ENCODE assay signal across 8 mouse cellular contexts in genomic region chr4:106281492-106282122, GRCm38 (mm10). TPM values are rescaled to one million over a fixed set of nuclear protein-coding genes. Genes with fewer than 3 reads are reported as not detected.
DNase-seq lines count a peak whose midpoint lies in the region; ATAC-seq and TF ChIP-seq lines count a peak whose summit lies in the region.

No protein-coding gene starts in this region.

- no peaks in the 10 kb centered on the region for H3K36me3 ChIP-seq in forebrain, embryonic 14.5 days (ENCODE audit: control insufficient read depth, insufficient read depth, low read length)
- H3K36me3 ChIP-seq in forebrain, embryonic 11.5 days (ENCODE audit: control insufficient read depth, insufficient read depth, low read length) = no peaks in the 10 kb centered on the region
- H3K36me3 ChIP-seq in kidney, postnatal 0 days (ENCODE audit: insufficient read depth, low read length) = no peaks in the 10 kb centered on the region

- DNase-seq in forebrain, embryonic 14.5 days (ENCODE audit: low spot score) = peak; percentile 75
- DNase-seq in forebrain, embryonic 11.5 days (ENCODE audit: low spot score) = no peak
- peak; percentile 25 for DNase-seq in NIH3T3 (ENCODE audit: low read depth)
- peak; percentile 28 for DNase-seq in kidney, postnatal 0 days (ENCODE audit: low spot score)
- peak; percentile 18 for DNase-seq in lung, adult 2 months
- no peak for DNase-seq in natural killer cell, adult 2 months (ENCODE audit: low spot score in 2 of 2)
- no peak for DNase-seq in spleen, postnatal 14 days (ENCODE audit: low spot score in 2 of 2)

- no peak overlapping the region for H3K9ac ChIP-seq in forebrain, embryonic 14.5 days (ENCODE audit: low read length)
- no peak overlapping the region for H3K9ac ChIP-seq in forebrain, embryonic 11.5 days (ENCODE audit: low read length)
- no peak overlapping the region for H3K9ac ChIP-seq in kidney, postnatal 0 days (ENCODE audit: low read depth, low read length)

- peak; percentile 77 for ATAC-seq in forebrain, embryonic 14.5 days
- no peak for ATAC-seq in forebrain, embryonic 11.5 days (replicated peaks; ENCODE audit: low FRiP score)
- ATAC-seq in erythroid progenitor cell, adult 5-6 weeks (replicated peaks; ENCODE audit: low FRiP score, poor library complexity, severe bottlenecking) = peak; percentile 92
- peak; percentile 66; the same call in 1 of the 2 replicates for ATAC-seq in kidney, postnatal 0 days (replicated peaks; ENCODE audit: low FRiP score, low read depth)

- no peaks in the 10 kb centered on the region for H3K27me3 ChIP-seq in forebrain, embryonic 14.5 days (replicated peaks; ENCODE audit: control insufficient read depth, insufficient read depth, low read length)
- no peaks in the 10 kb centered on the region for H3K27me3 ChIP-seq in forebrain, embryonic 11.5 days (ENCODE audit: control insufficient read depth, insufficient read depth, low read length)
- no peaks in the 10 kb centered on the region for H3K27me3 ChIP-seq in kidney, postnatal 0 days (ENCODE audit: insufficient read depth, low read length)

- TF ChIP-seq POLR2A in lung, adult 2 months (IDR thresholded peaks at IDR 0.05; ENCODE audit: borderline replicate concordance, extremely low read depth, low read depth, low read length) = no peak

- no peak overlapping the region for H3K4me2 ChIP-seq in forebrain, embryonic 14.5 days (ENCODE audit: low read length)
- no peak overlapping the region for H3K4me2 ChIP-seq in forebrain, embryonic 11.5 days (ENCODE audit: low read depth, low read length, severe bottlenecking)
- peak overlapping the region; percentile 6; the same call in 1 of the 2 replicates for H3K4me2 ChIP-seq in kidney, postnatal 0 days (ENCODE audit: low read length)

- H3K4me3 ChIP-seq in forebrain, embryonic 14.5 days (ENCODE audit: low read depth, low read length) = no peak overlapping the region
- H3K4me3 ChIP-seq in forebrain, embryonic 11.5 days (ENCODE audit: low read depth, low read length) = no peak overlapping the region
- H3K4me3 ChIP-seq in kidney, postnatal 0 days (replicated peaks; ENCODE audit: low read depth, low read length) = no peak overlapping the region
- H3K4me3 ChIP-seq in lung, adult 2 months (replicated peaks; ENCODE audit: extremely low read depth, low read depth, low read length) = no peak overlapping the region

- H3K9me3 ChIP-seq in forebrain, embryonic 14.5 days (replicated peaks; ENCODE audit: control insufficient read depth, low read length) = no peaks in the 10 kb centered on the region
- H3K9me3 ChIP-seq in forebrain, embryonic 11.5 days (ENCODE audit: control insufficient read depth, low read length) = no peaks in the 10 kb centered on the region
- no peaks in the 10 kb centered on the region for H3K9me3 ChIP-seq in kidney, postnatal 0 days (replicated peaks; ENCODE audit: low read length)

- peaks cover 3% of the 10 kb centered on the region; the same call in 1 of the 2 replicates for H3K4me1 ChIP-seq in forebrain, embryonic 14.5 days (ENCODE audit: control insufficient read depth, insufficient read depth, low read length)
- H3K4me1 ChIP-seq in forebrain, embryonic 11.5 days (replicated peaks; ENCODE audit: control insufficient read depth, insufficient read depth, low read length) = peaks cover 2% of the 10 kb centered on the region; the same call in 1 of the 2 replicates
- H3K4me1 ChIP-seq in kidney, postnatal 0 days (replicated peaks; ENCODE audit: insufficient read depth, low read length) = no peaks in the 10 kb centered on the region; the same call in 1 of the 2 replicates
- H3K4me1 ChIP-seq in lung, adult 2 months (ENCODE audit: control insufficient read depth, insufficient read depth, low read length) = no peaks in the 10 kb centered on the region

- H3K27ac ChIP-seq in forebrain, embryonic 14.5 days (ENCODE audit: low read depth, low read length) = no peak overlapping the region
- no peak overlapping the region for H3K27ac ChIP-seq in forebrain, embryonic 11.5 days (ENCODE audit: low read depth, low read length)
- H3K27ac ChIP-seq in kidney, postnatal 0 days = peak overlapping the region; percentile 48; the same call in 1 of the 2 replicates

- TF ChIP-seq CTCF in kidney, postnatal 0 days (IDR thresholded peaks at IDR 0.05; ENCODE audit: low read depth) = no peak
- no peak for TF ChIP-seq CTCF in lung, adult 2 months (IDR thresholded peaks at IDR 0.05; ENCODE audit: insufficient read depth, low read length)

- 45% methylated on average over 8 of the region's 8 CpGs for WGBS in forebrain, embryonic 14.5 days
- 72% methylated on average over 8 of the region's 8 CpGs for WGBS in forebrain, embryonic 11.5 days
- 32% methylated on average over 8 of the region's 8 CpGs for whole genome bisulfite sequencing in kidney, postnatal 0 days
- 41% methylated on average over 8 of the region's 8 CpGs for WGBS in lung, adult 2 months

RNA-seq across cellular contexts. Expression of gene Usp24, which starts 34.4 kb away (rescaled TPM):
- polyA plus RNA-seq in forebrain, embryonic 14.5 days (2014; fragmentation: Nextera tagmentation; extraction: Ambion mirVana) = 7.2 and 9.1 TPM in 2 replicates
- 12.8 and 13.7 TPM in 2 replicates for polyA plus RNA-seq in forebrain, embryonic 11.5 days (2014; fragmentation: Nextera tagmentation; extraction: Ambion mirVana)
- 13.0 and 32.7 TPM in 2 replicates for total RNA-seq in erythroid progenitor cell, adult 5-6 weeks (2015; ENCODE audit: low replicate concordance)
- total RNA-seq in erythroid progenitor cell, adult 5-6 weeks (2017; ENCODE audit: low replicate concordance) = 20.7 and 25.4 TPM in 2 replicates
- 10.4 and 12.2 TPM in 2 replicates for polyA plus RNA-seq in kidney, postnatal 0 days (2015; fragmentation: Nextera tagmentation; extraction: Ambion mirVana)
- polyA plus RNA-seq in lung, adult 2 months (2012; rRNA removed) = 9.0 and 11.1 TPM in 2 replicates

Comparison
In these comparisons a context has a peak if more than half of its experiments do, and no peak if none do; other contexts are left out.
1. DNase-seq: peak in forebrain, embryonic 14.5 days (single experiment), NIH3T3 (single experiment), kidney, postnatal 0 days (single experiment) and lung, adult 2 months (single experiment); none in forebrain, embryonic 11.5 days (single experiment), natural killer cell, adult 2 months (0 of 2) and spleen, postnatal 14 days (0 of 2).